Mouse (Mus musculus): ENCODE results near the gene Glce. TPM values are rescaled to one million over a fixed set of nuclear protein-coding genes. Genes with fewer than 3 reads are reported as not detected.

The Glce gene
- 1 to 10 TPM; 4.7 to 5.6 TPM for polyA plus RNA-seq (2017; shearing (Covaris generic))

DNA sequence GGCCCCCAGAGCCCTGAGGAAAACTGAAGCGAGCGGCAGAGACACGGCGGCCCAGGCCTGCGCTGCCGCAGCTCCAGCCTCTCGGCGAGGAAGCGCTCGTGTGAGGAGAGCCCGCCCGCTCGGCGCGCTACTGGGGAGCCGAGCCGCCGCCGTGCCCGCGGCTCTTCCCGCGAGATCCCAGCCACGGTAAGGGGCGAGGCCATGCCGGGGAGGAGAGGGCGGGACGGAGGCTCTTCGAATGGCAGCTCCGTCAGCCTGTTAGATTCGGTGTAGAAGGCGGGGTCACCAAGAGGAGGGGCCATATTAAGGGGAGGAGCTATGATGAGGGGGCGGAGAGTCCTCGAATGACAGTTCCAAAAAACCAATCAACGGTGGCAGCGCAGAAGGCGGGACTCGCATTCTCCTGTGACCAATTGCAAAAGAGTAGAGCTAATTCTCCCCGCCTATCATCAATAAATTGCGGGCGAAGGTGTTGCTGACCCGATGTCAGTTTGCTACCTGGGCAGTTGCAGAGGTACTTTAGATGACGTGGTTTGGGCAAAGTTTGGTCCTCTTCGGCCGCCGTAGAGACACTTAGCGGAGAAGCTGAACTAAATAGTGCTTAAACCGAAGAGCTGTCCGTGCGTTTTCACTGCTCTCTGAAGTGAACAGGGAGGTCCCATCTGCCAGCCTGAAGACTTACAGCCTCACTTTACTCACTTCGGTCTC is at the start of gene Glce:
Gene Glce (minus strand): TSS at position 148 of the 708 bp plus-strand sequence.

DNA sequence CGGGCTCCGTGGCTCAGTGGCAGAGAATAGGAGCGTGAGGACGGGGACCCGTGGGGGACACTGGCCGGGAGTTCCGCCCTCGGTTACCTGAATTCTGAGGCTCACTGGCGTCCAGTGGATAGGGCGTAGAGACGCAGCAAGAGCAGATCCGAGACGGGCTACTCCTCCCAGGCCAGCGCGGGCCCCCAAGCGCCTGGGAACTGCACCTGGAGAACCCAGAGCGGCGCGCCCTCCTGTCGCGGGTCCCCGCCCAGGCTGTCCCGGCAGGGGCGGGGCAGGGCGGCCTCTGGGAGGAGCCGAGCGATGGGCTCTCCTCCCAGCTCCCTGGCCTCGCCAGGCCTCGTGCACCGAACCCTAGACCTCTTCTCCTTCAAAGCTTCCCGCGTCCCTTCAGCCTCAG is 95.9 kb downstream of the Glce start, which contains the start of gene Paqr5:
Gene Paqr5 (minus strand): TSS at position 257 of the 400 bp plus-strand sequence.

Other genes starting within 250 kb of the Glce start
- gene Rplp1, start 208.1 kb downstream of the Glce start, polyA plus RNA-seq (2017; shearing (Covaris generic)): 1,000 to 10,000 TPM; 1,280 to 2,219 TPM
- 10 to 100 TPM; 19.6 to 29.4 TPM for gene Kif23, start 175.9 kb downstream of the Glce start, polyA plus RNA-seq (2017; shearing (Covaris generic))
- gene Paqr5, start 95.8 kb downstream of the Glce start, polyA plus RNA-seq (2017; shearing (Covaris generic)): under 1 TPM in 1 of 2 experiments, not detected in 1; 0.33 TPM
- not detected for gene Spesp1, start 159.6 kb upstream of the Glce start, polyA plus RNA-seq (2017; shearing (Covaris generic))
- gene Anp32a, start 218.6 kb upstream of the Glce start, polyA plus RNA-seq (2017; shearing (Covaris generic)): 10 to 100 TPM; 75.8 to 91.1 TPM

Data from activated CD4-positive, CD25-positive, alpha-beta regulatory T cell (primary cell).